Mouse (Mus musculus): ENCODE measurements at regions not wholly inside any gene's neighbourhood (a gene's known extent, or its start where the extent isn't known, plus 50 kb on each side); places are given as distances from the start of the nearest gene placed in this dataset.

- no peak for DNase-seq (ENCODE audit: low spot score in 2 of 2)
Observed at GRCm38 (mm10) chr4:137160526-137160925, 111.9 kb upstream of the Zbtb40 start.

GRCm38 (mm10) chr4:137158201-137158600 lies 109.6 kb upstream of the Zbtb40 start:
- DNase-seq (ENCODE audit: low spot score in 2 of 2), result no peak

DNA sequence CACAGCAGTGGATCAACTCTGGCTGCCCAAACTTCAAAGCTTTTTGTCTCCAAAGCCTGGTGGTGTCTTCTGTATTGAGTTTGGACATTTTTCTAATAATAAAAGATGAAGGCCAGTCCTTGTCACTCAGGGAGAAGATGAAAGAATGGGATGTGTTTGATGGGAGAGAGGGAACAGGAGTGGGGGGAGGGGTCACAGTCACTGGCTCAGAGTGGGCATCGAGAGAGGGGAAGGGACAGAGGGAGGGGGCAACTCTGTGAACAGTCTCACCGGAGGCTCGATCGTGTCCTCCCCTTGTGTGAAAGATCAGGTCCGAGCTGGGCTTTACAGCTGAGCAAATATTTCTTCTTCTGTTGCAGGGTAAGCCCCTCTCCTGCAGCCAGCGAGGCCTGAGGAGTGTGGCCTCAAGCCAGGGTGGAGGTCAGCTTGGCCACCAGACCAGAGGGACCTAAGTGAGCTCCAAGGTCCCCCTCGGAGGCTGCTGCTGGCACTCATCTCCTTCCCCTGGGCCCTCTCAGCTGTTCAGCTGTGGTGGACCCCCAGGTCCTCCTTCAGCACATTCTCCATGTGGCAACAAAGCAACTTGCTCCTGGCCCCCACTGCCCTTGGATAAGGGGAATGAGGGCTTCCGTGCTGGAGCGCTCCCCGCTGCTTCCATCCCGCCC lies 108.0 kb upstream of the Zbtb40 start:
- no peak for DNase-seq (ENCODE audit: low spot score in 2 of 2)

DNA sequence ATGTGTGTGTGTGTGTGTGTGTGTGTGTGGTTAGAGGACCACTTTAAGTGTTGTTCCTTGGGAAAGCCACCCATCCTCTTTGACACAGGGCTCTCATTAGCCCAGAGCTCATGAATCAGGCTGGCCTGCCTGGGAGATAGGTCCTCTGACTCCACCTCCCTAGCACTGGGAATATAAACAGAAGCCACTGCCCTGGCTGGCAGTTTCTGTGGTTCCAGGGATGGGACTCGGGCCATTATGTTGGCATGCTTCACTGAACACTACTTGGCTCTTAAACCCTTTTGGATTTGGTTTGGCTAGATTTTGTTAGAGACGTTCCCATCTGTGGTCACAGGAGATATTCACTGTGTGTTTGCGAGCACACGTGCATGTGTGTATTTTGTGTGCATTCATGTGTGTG lies 100.2 kb upstream of the Zbtb40 start:
- DNase-seq (ENCODE audit: low spot score in 2 of 2), result no peak

DNA sequence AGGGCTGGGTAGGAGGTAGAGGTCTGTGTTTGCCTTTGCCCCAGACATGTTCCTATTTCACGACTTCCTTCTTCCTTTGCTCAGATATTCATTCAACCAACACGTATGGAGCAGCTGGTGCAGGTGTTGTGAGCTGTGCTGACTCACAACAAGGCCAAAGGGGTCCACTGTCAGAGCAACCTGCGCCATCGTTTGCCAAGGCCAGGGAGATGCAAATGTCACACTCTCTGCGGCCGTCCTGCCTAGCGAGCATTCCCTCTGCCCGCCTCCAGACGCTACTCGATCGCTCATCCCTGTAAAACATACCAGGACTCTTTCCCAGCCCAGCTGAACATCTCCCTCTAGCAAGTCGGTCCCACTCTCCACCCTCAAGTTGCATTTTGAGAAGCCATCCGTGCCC lies 99.2 kb upstream of the Zbtb40 start:
- no peak for DNase-seq (ENCODE audit: low spot score in 2 of 2)

- DNase-seq (ENCODE audit: low spot score in 2 of 2), result no peak
Observed at GRCm38 (mm10) chr4:137146326-137146725, 97.7 kb upstream of the Zbtb40 start.

- no peak for DNase-seq (ENCODE audit: low spot score in 2 of 2)
Observed at GRCm38 (mm10) chr4:137142316-137142715, 93.7 kb upstream of the Zbtb40 start.

DNA sequence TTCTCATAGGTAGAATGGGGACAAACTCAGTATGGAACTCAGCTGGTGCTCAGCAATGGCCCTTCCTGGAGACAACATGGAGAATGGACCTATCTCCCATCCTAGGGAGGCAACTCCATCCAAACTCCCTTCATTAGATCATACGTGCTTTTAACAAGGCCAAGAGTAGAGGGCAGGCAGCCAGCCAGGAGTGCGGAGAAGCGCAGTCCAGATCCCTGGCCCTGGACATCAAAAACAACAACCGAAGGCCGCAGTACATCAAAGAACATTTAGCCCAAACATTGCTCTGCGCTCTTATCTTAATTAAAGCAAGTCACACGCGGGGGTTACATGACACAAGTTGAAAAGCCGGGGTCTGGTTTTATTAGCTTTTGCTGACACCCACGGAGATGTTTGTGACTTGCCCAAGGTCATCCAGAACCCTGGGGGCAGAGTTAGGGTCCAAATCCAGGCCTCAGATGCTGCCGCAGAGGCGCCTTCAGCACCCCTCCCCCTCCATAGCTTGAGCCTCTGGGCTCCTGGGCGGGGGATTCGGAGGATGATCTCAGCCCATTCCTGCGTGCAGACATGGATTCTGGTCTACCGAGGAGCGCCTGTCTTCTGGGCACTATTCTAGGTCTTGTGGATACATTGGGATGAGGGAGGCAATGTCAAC lies 90.6 kb upstream of the Zbtb40 start:
- DNase-seq (ENCODE audit: low spot score in 2 of 2), result no peak

DNA sequence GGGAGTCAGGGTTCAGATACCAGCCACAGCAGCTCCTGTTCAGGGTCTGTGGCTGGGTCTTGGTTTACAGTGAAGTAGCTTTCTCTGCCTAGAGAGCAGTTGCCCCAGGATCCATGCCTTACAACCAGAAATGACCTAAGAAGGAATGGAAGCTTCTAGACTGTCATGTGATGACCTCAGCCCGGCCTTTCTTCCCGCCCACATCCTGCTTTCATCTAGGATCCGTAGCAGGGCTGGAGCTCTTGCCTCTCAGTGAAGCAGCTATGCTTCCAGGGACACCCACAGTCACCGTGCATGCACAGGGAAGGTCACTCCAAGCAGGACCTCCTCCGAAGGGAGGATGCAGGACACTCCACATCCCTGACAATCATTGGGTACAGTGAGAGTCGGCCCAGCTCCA lies 89.5 kb upstream of the Zbtb40 start:
- no peak for DNase-seq (ENCODE audit: low spot score in 2 of 2)

DNA sequence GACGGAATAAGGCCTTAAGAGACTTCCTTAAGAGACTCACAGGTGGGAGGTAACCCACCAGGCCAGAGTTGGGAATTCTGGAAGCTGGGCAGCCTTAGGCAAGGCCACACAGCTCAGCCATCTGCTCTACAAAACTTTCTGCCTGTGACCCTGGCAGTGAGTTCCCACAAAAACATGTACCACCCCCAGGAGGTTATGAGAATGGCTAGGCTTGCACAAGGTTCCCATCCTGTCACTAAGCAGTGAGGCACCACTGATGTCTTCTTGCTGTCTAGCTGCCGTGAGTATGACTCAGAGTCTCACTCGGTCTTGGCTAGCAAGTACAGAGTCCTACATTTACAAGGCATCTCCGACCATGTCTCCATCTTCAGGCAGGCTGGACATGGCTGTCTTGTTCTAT lies 87.7 kb upstream of the Zbtb40 start:
- DNase-seq (ENCODE audit: low spot score in 2 of 2), result no peak

DNA sequence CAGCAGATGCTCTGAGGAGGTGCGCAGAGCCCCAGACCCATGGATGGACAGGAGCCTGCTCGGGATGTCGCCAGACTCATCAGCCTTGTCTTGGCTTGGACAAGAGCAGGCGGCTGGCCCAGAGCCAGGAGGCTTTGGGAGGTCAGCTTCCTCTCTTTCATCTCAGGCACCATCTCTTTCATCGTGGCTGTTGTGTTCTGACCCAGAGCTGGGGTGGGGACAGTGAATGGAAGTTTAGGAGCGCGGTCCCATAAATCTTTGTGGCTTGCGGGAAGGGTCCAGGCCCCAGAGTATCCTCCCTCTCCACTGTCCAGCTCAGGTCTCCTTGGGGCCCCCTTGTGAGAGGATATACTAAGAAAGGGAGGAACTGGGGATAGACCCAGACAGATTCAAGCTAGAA lies 87.2 kb upstream of the Zbtb40 start:
- no peak for DNase-seq (ENCODE audit: low spot score in 2 of 2)

- no peak for DNase-seq (ENCODE audit: low spot score in 2 of 2)
Observed at GRCm38 (mm10) chr4:137134553-137134952, 86.0 kb upstream of the Zbtb40 start.

DNA sequence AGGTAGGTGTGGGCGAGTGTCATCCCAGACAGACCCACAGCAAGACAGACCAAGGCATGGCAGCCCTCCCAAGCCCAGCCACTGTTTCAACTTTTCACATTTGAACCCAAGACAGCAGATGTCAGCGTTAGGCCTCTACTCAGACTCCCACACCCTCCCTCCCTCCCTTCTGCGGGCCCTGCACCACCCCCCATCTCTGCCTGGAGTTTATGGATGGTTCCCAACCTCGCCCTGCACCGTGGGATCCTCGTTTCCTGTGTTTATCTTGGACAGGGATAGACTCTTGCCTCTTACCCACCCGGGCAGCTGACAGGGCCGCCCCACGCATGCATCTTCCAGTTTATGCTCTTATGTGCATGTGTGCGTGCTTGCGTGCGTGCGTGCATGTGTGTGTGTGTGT lies 85.2 kb upstream of the Zbtb40 start:
- no peak for DNase-seq (ENCODE audit: low spot score in 2 of 2)

DNA sequence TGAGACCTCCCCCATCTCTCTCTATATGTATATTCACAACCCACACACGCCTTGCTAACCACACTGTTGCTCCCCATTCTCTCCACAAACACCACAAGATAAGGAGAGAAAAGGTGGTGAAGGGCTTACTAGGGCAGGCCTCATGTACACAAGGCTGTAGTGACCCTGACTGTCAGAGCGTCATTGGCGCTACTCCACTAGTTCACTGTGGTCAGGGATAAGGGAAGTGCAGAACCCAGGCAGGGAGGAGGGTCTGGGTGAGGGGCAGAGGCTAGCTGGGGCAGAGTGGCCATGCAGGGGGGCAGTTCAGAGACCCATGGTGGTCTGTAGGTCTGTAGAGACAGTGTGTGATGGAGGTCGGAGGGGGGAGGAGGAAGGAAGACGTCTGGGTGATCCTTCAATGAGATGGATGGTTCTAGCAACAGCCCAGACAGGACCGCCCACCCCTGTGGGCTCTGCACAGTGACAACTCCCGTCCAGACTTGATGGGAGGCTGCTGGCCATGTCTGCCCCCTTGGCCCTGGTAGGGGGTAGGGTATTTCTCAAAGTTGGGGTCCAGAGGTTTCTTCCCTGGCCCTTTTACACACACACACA lies 82.1 kb upstream of the Zbtb40 start:
- no peak for DNase-seq (ENCODE audit: low spot score in 2 of 2)

DNA sequence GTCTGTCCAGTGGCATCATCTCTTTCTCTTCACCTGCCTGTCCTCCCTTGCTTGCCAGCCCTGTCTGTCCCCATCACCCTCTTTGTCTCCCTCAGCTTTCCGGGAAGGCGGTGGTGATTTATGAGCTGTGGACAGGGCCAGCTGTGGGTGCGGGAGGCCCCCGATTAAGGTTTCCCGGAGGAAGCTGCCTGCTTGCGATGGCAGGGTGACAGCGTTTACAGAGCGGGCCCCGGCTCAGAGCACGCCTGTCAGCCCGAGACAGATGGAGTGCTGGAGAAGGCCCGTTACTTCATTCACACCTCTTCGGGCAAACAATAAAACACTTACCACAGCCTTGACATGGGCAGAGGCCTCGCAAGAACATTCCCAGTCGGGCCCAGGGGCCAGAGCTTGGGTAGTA lies 79.6 kb upstream of the Zbtb40 start:
- DNase-seq (ENCODE audit: low spot score in 2 of 2), result no peak

GRCm38 (mm10) chr4:137121684-137122083 lies 73.1 kb upstream of the Zbtb40 start:
- no peak for DNase-seq (ENCODE audit: low spot score in 2 of 2)

- DNase-seq (ENCODE audit: low spot score in 2 of 2), result no peak
Observed at GRCm38 (mm10) chr4:137120597-137120996, 72.0 kb upstream of the Zbtb40 start.

DNA sequence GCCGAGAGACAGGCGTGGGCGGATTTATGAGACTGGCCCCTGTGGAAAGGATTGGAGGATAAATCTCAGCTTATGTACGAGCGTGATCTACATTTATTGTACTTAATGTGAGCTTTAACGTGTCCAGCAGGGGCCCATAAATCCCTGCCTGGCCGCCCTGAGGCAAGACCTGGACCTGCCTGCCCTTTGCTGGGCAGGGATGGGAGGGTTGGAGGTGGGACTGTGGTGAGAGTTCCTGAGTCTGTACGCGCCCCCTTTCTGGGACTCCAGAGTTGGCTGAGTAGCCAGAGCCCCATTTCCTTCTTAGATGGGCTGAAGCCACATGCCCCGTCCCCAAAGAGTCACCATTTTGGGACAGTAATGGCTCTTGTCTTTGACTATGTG lies 69.7 kb upstream of the Zbtb40 start:
- no peak for DNase-seq (ENCODE audit: low spot score in 2 of 2)

DNA sequence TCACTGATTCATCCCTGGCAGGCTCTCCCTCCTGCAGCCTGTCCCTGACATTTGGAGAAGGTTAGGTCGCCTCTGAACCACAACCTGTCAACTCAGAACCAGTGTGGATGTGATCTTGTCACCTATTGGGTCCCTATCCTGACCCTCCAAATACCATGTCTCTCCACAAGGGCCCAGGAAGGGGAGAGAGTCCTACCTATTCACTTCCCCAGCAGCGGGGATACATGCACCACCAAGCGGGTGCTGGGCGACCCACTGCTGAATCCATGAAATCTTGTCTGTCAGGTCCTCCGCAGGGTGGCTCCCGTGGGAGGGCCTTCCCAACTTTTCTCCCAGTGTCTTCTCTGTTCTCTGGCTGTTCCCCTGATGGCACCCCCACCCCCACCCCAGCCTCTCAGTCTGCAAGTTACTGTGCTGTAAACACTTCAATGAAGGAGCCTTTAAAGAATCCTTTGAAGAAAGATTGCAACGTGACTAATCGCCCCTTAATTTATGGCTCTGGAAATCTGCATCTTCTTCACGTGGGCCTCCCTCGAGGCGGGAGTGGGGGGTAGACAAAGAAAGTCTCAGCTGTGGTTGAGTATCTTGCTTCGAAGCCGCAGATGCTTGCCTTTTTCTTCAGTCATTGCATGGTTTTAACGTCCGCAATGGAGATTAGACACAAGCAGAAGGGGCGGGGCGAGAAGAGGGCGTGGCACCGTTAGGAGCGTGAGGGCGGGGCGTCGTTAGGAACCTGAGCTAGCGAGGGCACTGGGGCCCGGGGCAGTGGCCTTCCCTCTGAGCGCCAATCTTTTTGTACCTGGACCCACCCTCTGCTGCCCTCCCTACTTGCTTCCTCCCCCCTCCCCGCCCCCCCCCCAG lies 69.1 kb upstream of the Zbtb40 start:
- peak; percentile 5 to 26 for DNase-seq (ENCODE audit: low spot score in 2 of 2)

DNA sequence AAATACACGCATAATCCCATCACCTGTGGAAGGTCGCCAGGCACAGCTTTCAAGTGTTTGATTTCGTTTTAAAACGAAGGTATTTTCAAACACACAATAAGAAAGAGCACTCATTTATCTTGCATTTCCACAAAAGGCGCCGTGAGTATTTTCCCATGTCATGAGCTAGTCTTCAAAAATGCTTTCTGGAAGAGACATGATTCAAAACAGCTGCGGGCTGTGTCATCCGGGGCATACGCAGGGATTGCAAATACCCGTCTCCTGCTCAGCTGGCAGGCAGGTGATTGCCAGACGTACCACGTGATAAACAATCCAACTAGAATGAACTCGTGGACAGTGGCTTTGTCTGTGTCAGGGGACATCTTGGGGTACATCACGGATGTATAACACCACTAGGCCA lies 66.5 kb upstream of the Zbtb40 start:
- no peak for DNase-seq (ENCODE audit: low spot score in 2 of 2)

DNA sequence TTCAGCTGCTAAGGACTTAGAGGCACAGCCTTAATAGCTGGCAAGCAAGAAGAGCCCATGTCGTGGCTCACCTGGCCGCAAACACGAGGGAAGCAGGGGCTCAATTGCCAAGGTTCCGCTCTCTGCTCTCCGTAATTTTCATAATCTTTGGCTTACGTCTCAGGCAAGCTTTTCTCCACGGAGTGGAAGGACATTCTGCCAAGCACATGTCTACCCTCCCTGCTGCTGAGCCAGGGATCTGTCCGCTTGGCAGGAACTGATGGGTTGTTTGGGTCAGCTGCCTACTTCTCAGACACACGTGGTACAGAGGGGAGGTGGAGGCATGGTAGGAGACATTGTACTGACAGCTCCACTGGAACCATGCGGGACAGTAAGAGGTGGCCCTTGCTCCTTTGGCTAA lies 61.7 kb upstream of the Zbtb40 start:
- DNase-seq (ENCODE audit: low spot score in 2 of 2), result no peak

GRCm38 (mm10) chr4:137104447-137105044 lies 55.9 kb upstream of the Zbtb40 start:
- no peak for DNase-seq (ENCODE audit: low spot score in 2 of 2)
